ENCODE assay signal across 10 mouse cellular contexts in the genomic region with DNA sequence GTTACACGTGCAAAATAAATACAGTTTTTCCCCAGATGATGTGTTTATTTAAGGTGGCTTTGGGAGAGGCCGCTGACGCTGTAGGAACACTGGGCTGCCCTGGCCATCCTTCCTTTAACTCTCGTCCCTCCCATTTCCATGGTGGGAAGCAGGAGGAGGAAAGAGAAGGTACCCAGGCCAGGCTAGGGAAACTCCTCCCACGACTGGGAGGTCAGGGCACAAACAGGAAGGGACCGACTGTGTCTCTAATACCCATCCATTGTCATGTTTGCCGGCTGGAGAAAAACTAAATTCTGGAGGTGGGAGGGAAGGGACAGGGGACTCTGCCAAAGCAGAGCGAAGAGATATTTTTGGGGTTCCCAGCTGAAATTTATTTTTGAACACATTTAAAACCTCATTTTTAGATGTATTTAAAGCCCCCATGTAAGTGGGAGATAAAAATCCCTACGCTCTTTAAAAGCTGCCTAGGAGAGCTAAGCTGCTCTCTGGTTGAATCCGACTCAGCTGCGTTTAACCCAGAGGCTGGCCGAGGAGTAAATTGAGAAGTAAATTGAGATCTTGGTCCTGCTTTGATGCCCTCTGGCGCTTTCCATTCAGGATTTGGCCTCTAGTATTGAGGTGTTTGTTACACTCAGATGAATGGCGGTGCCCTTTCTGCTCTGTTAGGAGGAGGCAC.
A peak's percentile ranks its signal among the peaks of the same experiment; 100 is the strongest.
DNase-seq lines count a peak whose midpoint lies in the region; ATAC-seq and TF ChIP-seq lines count a peak whose summit lies in the region.
"Had no signal": no experiment of that assay in that cellular context is flagged by ENCODE, and none has a peak within 500 bp of the region (broad histone marks: within the 10 kb centered on the region; RNA-seq: fewer than 3 reads in every experiment).

No protein-coding gene starts in this region.

- no peaks in the 10 kb centered on the region for H3K36me3 ChIP-seq in hindbrain, embryonic 11.5 days (ENCODE audit: control insufficient read depth, insufficient read depth, low read length)
- no peaks in the 10 kb centered on the region for H3K36me3 ChIP-seq in hindbrain, embryonic 14.5 days (replicated peaks; ENCODE audit: control insufficient read depth, insufficient read depth)

- H3K27ac ChIP-seq in hindbrain, embryonic 11.5 days (ENCODE audit: low read depth, low read length), result no peak overlapping the region
- no peak overlapping the region for H3K27ac ChIP-seq in hindbrain, embryonic 14.5 days
- H3K27ac ChIP-seq in bone marrow macrophage, adult 2 months (ENCODE audit: insufficient read depth, low read depth, low read length), result peak overlapping the region; percentile 93
- H3K27ac ChIP-seq: liver, embryonic 15.5 days had no signal

- 19% methylated on average over 14 of the region's 14 CpGs for WGBS in hindbrain, embryonic 11.5 days
- 19% methylated on average over 14 of the region's 14 CpGs for WGBS in hindbrain, embryonic 14.5 days

- no peaks in the 10 kb centered on the region for H3K4me1 ChIP-seq in hindbrain, embryonic 11.5 days (replicated peaks; ENCODE audit: control insufficient read depth, insufficient read depth, low read length)
- H3K4me1 ChIP-seq in hindbrain, embryonic 14.5 days (replicated peaks; ENCODE audit: control insufficient read depth, insufficient read depth, low read length), result peaks cover 4% of the 10 kb centered on the region; the same call in 1 of the 2 replicates
- peaks cover 65% of the 10 kb centered on the region for H3K4me1 ChIP-seq in bone marrow macrophage, adult 2 months (ENCODE audit: control insufficient read depth, insufficient read depth, low read length)

- no peak for TF ChIP-seq CTCF in bone marrow macrophage, adult 2 months (IDR thresholded peaks at IDR 0.05; ENCODE audit: low read depth, low read length)

- H3K9ac ChIP-seq in hindbrain, embryonic 11.5 days (ENCODE audit: low read depth, low read length), result no peak overlapping the region
- no peak overlapping the region for H3K9ac ChIP-seq in hindbrain, embryonic 14.5 days
- H3K9ac ChIP-seq: liver, embryonic 15.5 days had no signal

- intact Hi-C loops in heart, postnatal 25 days (cut with DNase I), result loop anchor here (2.0 to 10.0 kb wide), 4 partner anchors 20 to 70 kb away; no protein-coding TSS in a partner anchor

- TF ChIP-seq POLR2A in bone marrow macrophage, adult 2 months (IDR thresholded peaks at IDR 0.05; ENCODE audit: borderline replicate concordance, low read depth, low read length), result no peak

- no peak overlapping the region for H3K4me3 ChIP-seq in hindbrain, embryonic 11.5 days (ENCODE audit: low read depth, low read length)
- no peak overlapping the region for H3K4me3 ChIP-seq in hindbrain, embryonic 14.5 days (replicated peaks; ENCODE audit: low read length)
- no peak overlapping the region for H3K4me3 ChIP-seq in bone marrow macrophage, adult 2 months (ENCODE audit: insufficient read depth, low read length)
- H3K4me3 ChIP-seq: liver, embryonic 15.5 days had no signal

- peak; percentile 35 for DNase-seq in hindbrain, embryonic 11.5 days (ENCODE audit: low spot score)
- DNase-seq in hindbrain, embryonic 14.5 days (ENCODE audit: low spot score), result no peak
- peak; percentile 17 for DNase-seq in heart, postnatal 25 days (ENCODE audit: low spot score)
- peak; percentile 53 to 70 for DNase-seq in lung, postnatal 4 days
- DNase-seq in thymus, postnatal 36 days, result no peak
- DNase-seq: spleen, adult 18-20 months had no signal

- no peaks in the 10 kb centered on the region for H3K27me3 ChIP-seq in hindbrain, embryonic 11.5 days (ENCODE audit: control insufficient read depth, insufficient read depth, low read length)
- H3K27me3 ChIP-seq in hindbrain, embryonic 14.5 days (ENCODE audit: control insufficient read depth, insufficient read depth, low read length), result no peaks in the 10 kb centered on the region
- H3K27me3 ChIP-seq: liver, embryonic 15.5 days had no signal

- no peaks in the 10 kb centered on the region for H3K9me3 ChIP-seq in hindbrain, embryonic 11.5 days (ENCODE audit: control insufficient read depth, low read length)
- H3K9me3 ChIP-seq in hindbrain, embryonic 14.5 days (ENCODE audit: control insufficient read depth, low read length), result no peaks in the 10 kb centered on the region
- H3K9me3 ChIP-seq: liver, embryonic 15.5 days had no signal

- H3K4me2 ChIP-seq in hindbrain, embryonic 11.5 days (replicated peaks; ENCODE audit: low read depth, low read length), result no peak overlapping the region
- no peak overlapping the region for H3K4me2 ChIP-seq in hindbrain, embryonic 14.5 days (replicated peaks)
- H3K4me2 ChIP-seq: liver, embryonic 15.5 days had no signal

- no peak for ATAC-seq in hindbrain, embryonic 11.5 days (ENCODE audit: low FRiP score)
- no peak for ATAC-seq in hindbrain, embryonic 14.5 days (ENCODE audit: low FRiP score)
- no peak for ATAC-seq in monocyte, adult 5-6 weeks (replicated peaks; ENCODE audit: insufficient number of reproducible peaks, low FRiP score, low TSS enrichment, poor library complexity, severe bottlenecking)
- no peak for ATAC-seq in erythroblast, adult 5-6 weeks (replicated peaks; ENCODE audit: low FRiP score, poor library complexity, severe bottlenecking)

Comparison
In these comparisons a context has a peak if more than half of its experiments do, and no peak if none do; other contexts are left out.
1. DNase-seq: peak in hindbrain, embryonic 11.5 days (single experiment), heart, postnatal 25 days (single experiment) and lung, postnatal 4 days (2 of 2); none in hindbrain, embryonic 14.5 days (single experiment) and thymus, postnatal 36 days (0 of 2).